Mouse (Mus musculus) kidney, embryonic 14.5 days (tissue): Measurements from ENCODE around the gene Pwwp2b. TPM values are rescaled to one million over a fixed set of nuclear protein-coding genes. Genes with fewer than 3 reads are reported as not detected.

Source experiments
- ATAC-seq: fragments of 200-750 bp; cut with Nextera tagmentation; 2 replicates; pipeline ENCODE4 v1.8.0; 2017; ENCODE audit warnings: moderate number of reproducible peaks, mild to moderate bottlenecking, moderate TSS enrichment, moderate library complexity; ENCODE audit not compliant: low FRiP score, low TSS enrichment
- H3K27ac ChIP-seq: fragments of 300-500 bp; sonication (generic); 2 replicates; pipeline ENCODE4 v1.5.1; 2014; ENCODE audit warnings: low read depth, mild to moderate bottlenecking, low read length, moderate library complexity, mixed read lengths
- H3K27me3 ChIP-seq: fragments of 300-500 bp; sonication (generic); 2 replicates; pipeline ENCODE4 v1.6.1; 2014; ENCODE audit warnings: mild to moderate bottlenecking, low read length; ENCODE audit not compliant: control insufficient read depth, insufficient read depth
- H3K36me3 ChIP-seq: fragments of 300-500 bp; sonication (generic); 2 replicates; pipeline ENCODE4 v1.6.1; 2014; ENCODE audit warnings: low read length, mixed read lengths; ENCODE audit not compliant: control insufficient read depth, insufficient read depth
- H3K4me1 ChIP-seq: fragments of 300-500 bp; sonication (generic); 2 replicates; pipeline ENCODE4 v1.6.1; 2014; ENCODE audit warnings: low read length, mixed read lengths; ENCODE audit not compliant: control insufficient read depth, insufficient read depth
- H3K4me2 ChIP-seq: fragments of 300-500 bp; sonication (generic); replicated peaks from 2 replicates; pipeline ENCODE4 v1.6.1; 2014; ENCODE audit warnings: low read depth, mild to moderate bottlenecking, low read length
- H3K4me3 ChIP-seq: fragments of 300-500 bp; sonication (generic); 2 replicates; pipeline ENCODE4 v1.5.1; 2014; ENCODE audit warnings: mild to moderate bottlenecking, low read length
- H3K9ac ChIP-seq: fragments of 300-500 bp; sonication (generic); 2 replicates; pipeline ENCODE4 v1.6.1; 2014; ENCODE audit warnings: low read depth, mild to moderate bottlenecking, low read length, moderate library complexity
- H3K9me3 ChIP-seq: fragments of 300-500 bp; sonication (generic); 2 replicates; pipeline ENCODE4 v1.6.1; 2016; ENCODE audit warnings: low read length; ENCODE audit not compliant: control insufficient read depth
- WGBS: fragments of 180-500 bp; shearing (Covaris S2); extraction: QIAGEN DNeasy Blood & Tissue Kit; methylation state at CpG from one replicate; pipeline ENCODE4 v1.1.7; 2014; 5-methylcytosine and 5-hydroxymethylcytosine counted together
- polyA plus RNA-seq: library from polyadenylated mRNA; unstranded; fragments of >200 nt; fragmentation: Nextera tagmentation; extraction: Ambion mirVana; gene quantifications from 2 replicates; pipeline ENCODE4 v1.2.1, GENCODE M21; 2014

Gene Pwwp2b
- polyA plus RNA-seq, 1 experiment from 2014 or later, result 7.3 TPM

DNA sequence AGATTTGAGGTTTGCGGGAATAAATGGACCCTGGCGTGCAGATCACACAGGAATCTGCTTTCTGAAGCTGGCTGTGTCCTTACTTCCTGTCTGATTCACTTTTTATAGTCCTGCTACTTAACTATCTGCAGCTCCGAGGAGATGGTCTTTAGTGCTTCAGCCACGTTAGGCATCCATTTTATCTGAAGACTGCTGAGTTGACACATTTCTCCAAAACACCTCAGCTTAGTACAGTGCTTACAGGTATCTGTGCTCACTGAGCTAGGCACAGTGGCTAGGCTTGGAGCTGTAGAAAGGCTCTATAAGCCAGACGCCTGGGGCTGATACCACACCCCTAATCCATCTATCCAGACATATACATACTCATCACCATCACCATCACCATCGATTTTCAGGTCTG, 17.4 kb downstream of the Pwwp2b start:
- Histone ChIP-seq H3K4me1 (peaks cover 9% of the 10 kb centered on the region; the same call in 1 of the 2 replicates), H3K27ac (no peak overlapping the region), H3K9me3 (peaks cover 2% of the 10 kb centered on the region; the same call in 1 of the 2 replicates), H3K27me3 (no peaks in the 10 kb centered on the region), H3K9ac (no peak overlapping the region), H3K36me3 (no peaks in the 10 kb centered on the region), H3K4me2 (no peak overlapping the region), H3K4me3 (no peak overlapping the region)
- WGBS, result 68% methylated on average over 6 of the region's 6 CpGs
- no peak for ATAC-seq

DNA sequence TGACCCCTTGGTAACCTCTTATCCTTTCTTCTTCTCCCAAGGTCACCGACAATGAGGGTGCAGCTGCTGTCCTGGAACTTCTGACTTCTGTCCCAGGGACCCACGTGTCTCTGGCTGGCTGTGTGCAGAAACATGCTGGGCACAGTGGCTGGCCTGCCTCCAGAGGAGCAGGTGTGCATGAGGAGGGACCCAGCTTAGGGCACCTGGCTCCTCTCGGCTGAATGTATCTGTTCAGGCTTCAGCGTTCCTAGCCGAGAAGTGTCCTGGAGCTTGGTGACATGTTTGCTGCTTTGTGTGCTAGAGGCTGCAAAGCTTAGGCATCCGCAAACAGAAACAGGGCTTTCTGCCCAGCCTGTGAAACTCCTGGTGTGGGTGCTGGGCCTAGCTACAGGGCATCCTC, 18.1 kb downstream of the Pwwp2b start:
- no peaks in the 10 kb centered on the region for H3K36me3 ChIP-seq
- H3K27me3 ChIP-seq, result no peaks in the 10 kb centered on the region
- no peak overlapping the region for H3K4me3 ChIP-seq
- no peaks in the 10 kb centered on the region for H3K9me3 ChIP-seq
- H3K4me1 ChIP-seq, result peaks cover 9% of the 10 kb centered on the region; the same call in 1 of the 2 replicates
- H3K9ac ChIP-seq, result no peak overlapping the region
- WGBS, result 77% methylated on average over 6 of the region's 6 CpGs
- H3K4me2 ChIP-seq, result no peak overlapping the region
- no peak overlapping the region for H3K27ac ChIP-seq
- no peak for ATAC-seq

DNA sequence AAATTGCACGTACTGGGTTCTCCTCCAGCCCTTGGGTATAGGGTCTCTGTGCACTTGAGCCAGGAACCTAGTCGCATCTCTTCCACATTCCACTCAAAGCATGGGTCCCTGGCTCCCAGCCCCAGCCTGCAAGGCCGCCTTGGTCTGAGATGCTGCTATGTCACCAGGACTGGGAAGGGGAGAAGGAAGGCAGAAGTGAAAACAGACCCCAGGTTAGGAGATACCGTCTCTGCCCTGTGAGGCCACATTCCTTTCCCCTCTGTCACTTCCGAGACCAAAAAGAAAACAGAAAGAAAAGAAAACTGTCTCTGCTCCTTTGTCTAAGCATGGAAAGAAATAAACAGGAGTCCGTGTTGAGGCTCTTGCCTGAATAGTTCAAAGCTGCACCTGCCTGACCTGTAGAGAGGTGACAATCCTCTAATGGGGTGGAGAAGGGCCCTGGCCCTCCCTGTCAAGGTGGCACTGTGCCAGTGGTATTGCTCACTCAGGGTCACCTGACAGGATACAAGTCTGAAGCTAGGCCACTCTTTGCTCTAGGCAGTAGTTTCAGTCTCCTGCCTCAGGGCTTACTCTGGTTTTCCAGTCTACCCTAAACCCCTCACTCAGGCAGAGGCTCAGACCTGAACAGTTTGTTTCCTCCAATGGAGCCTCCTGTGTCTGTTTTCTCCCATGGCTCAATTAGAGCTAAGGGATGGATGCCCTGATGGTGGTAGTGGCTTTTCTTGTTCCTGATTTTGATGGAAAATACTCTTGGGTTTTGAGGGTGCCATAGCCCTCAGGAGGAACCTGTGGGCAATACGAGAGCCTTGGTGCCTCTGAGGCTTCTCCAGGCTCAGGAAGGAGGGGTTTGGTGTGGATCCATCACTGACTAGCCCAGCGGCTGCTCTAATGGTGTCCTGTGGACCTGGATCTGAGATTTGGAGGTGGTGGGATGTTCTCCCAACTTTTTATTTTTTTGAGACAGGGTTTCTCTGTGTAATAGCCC, 18.9 kb downstream of the Pwwp2b start:
- H3K4me1 ChIP-seq, result peaks cover 9% of the 10 kb centered on the region; the same call in 1 of the 2 replicates

DNA sequence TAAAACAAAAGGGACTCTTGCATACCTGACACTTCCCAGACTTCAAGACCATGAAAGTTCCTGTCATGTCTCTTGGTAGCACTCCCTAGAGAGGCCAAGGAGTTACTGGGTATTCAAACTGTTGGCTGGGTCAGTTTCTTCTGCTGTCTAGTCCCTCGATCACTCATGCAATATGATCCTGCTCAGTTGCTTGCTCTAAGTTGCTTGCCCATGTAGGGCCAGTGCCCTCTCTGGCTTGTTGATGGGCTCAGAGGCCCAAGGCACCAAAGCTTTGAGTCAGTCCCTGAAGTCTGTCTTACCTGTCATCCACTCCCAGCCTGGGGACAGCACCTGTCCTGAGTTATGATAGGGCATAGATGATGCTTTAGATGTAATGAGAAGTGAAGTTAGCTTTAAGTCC, 22.5 kb downstream of the Pwwp2b start:
- H3K4me3 ChIP-seq, result no peak overlapping the region
- H3K36me3 ChIP-seq, result no peaks in the 10 kb centered on the region
- no peak overlapping the region for H3K27ac ChIP-seq
- ATAC-seq, result no peak
- H3K9ac ChIP-seq, result no peak overlapping the region
- H3K27me3 ChIP-seq, result no peaks in the 10 kb centered on the region
- H3K4me1 ChIP-seq, result peaks cover 25% of the 10 kb centered on the region
- WGBS, result 29% methylated on average over 1 of the region's 1 CpGs
- no peak overlapping the region for H3K4me2 ChIP-seq
- no peaks in the 10 kb centered on the region for H3K9me3 ChIP-seq

More for the DNA sequence above, 18.9 kb downstream of the Pwwp2b start:
- Histone ChIP-seq H3K36me3 (no peaks in the 10 kb centered on the region), H3K9me3 (no peaks in the 10 kb centered on the region), H3K4me3 (no peak overlapping the region), H3K9ac (no peak overlapping the region), H3K27me3 (no peaks in the 10 kb centered on the region), H3K27ac (no peak overlapping the region; the same call in 1 of the 2 replicates), H3K4me2 (no peak overlapping the region)
- ATAC-seq, result no peak
- 53% methylated on average over 8 of the region's 8 CpGs for WGBS

DNA sequence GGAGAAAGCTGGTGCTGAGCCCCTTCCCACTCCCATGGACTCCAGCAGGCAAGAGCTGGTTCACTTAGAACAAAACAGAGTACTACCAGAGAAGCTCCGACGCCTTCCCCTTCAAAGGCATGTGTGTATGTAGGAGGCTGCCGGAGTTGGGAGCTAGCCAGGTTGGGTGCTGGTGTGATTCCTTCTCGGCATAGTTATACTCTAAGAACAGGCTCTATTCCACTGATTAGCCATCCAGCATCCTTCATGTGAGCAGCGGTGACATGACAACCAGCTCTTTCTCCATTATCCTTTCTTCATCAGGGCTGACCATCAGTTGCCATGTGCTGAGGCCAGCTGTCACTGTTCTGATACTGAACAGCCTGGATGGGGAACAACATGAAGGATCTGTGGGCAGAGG, 23.6 kb downstream of the Pwwp2b start:
- H3K9ac ChIP-seq, result no peak overlapping the region
- no peaks in the 10 kb centered on the region for H3K27me3 ChIP-seq
- 79% methylated on average over 5 of the region's 5 CpGs for WGBS
- H3K27ac ChIP-seq, result no peak overlapping the region
- no peak overlapping the region for H3K4me2 ChIP-seq
- H3K4me1 ChIP-seq, result peaks cover 22% of the 10 kb centered on the region
- no peak overlapping the region for H3K4me3 ChIP-seq
- ATAC-seq, result no peak
- H3K36me3 ChIP-seq, result no peaks in the 10 kb centered on the region
- no peaks in the 10 kb centered on the region for H3K9me3 ChIP-seq

DNA sequence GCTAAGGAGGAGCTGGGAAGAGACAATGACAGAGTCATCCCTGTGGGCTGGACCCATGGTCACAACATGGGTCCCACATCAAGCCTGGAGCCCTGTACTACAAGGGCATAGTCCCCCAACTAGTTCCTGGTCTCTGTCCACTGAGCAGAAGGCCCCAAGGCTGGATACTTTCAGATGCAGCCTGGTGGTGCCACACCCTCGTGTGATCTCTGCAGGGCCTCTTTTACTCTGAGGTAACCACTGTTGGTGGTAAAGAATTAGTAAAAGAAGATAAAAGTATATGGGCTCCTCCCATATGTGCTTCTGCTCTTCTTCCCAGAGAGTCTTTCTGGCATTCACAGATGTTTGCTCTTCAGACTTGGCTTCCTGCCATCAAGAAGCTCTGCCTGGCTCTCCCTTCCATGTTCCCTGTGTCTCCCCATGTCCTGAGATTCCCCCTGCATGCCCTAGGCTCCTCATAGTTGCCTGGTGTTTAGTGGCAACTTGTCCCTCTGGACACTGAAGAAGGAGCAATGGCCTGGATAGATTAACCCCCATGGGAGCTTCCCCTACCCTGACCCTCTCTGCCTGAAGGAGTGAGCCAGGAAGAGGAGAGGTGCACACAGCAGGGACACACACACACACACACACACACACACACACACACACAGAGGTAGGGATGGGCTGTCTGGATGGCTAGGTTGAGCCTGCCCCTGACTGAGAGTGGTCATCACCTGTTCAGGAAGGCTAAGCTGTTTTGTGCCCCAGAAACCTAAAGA, 24.5 kb downstream of the Pwwp2b start:
- Histone ChIP-seq H3K27ac (peak overlapping the region; percentile 79), H3K27me3 (no peaks in the 10 kb centered on the region), H3K9me3 (no peaks in the 10 kb centered on the region), H3K4me1 (peaks cover 18% of the 10 kb centered on the region), H3K36me3 (no peaks in the 10 kb centered on the region), H3K9ac (no peak overlapping the region), H3K4me3 (no peak overlapping the region), H3K4me2 (no peak overlapping the region)
- ATAC-seq, result peak; percentile 35; the same call in 1 of the 2 replicates
- WGBS, result 36% methylated on average over 1 of the region's 1 CpGs

DNA sequence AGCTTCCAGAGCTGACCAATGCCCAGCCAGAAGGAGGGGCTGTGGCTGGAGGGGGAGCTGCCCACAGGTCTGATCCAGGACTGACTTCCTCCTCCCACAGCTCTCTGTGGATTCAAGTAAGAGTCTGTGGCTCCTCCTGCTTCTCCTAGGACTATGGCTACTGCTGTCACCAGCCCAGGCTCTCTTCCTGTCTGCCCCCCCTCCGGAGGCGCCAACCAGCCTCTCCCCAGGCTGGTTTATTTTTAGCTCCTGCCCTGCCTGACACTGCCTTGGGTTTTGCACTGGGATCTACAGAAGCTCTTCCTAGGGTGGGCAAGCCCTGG, 25.1 kb downstream of the Pwwp2b start:
- Histone ChIP-seq H3K4me2 (no peak overlapping the region), H3K4me3 (no peak overlapping the region), H3K4me1 (peaks cover 18% of the 10 kb centered on the region), H3K27ac (peak overlapping the region; percentile 79), H3K36me3 (no peaks in the 10 kb centered on the region), H3K27me3 (no peaks in the 10 kb centered on the region), H3K9me3 (no peaks in the 10 kb centered on the region), H3K9ac (no peak overlapping the region)
- WGBS, result 28% methylated on average over 2 of the region's 2 CpGs
- ATAC-seq, result peak; percentile 73; the same call in 1 of the 2 replicates

DNA sequence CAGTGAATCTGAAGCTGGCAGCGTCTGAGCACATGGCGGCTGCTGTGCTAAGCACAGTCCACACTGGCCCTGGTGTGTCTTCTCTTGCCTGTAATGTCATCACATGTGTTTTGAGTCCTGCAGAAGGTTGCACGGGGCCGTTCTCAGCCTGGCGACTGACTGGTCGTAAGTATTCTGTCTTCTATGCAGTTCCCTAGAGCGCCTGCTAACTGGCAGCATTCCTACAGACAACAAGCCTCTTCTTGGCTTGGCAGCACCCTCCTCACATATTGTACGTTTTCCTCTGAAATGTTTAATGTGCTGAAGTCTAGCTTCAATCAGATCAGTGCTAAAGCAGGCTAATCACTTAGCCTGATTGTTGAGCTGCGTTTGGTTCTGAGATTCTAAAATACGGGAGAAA, 27.3 kb downstream of the Pwwp2b start:
- 59% methylated on average over 10 of the region's 10 CpGs for WGBS
- no peaks in the 10 kb centered on the region for H3K9me3 ChIP-seq
- no peaks in the 10 kb centered on the region for H3K36me3 ChIP-seq
- H3K4me3 ChIP-seq, result no peak overlapping the region
- H3K27ac ChIP-seq, result no peak overlapping the region
- peaks cover 21% of the 10 kb centered on the region for H3K4me1 ChIP-seq
- no peak overlapping the region for H3K9ac ChIP-seq
- H3K4me2 ChIP-seq, result no peak overlapping the region
- ATAC-seq, result no peak
- H3K27me3 ChIP-seq, result no peaks in the 10 kb centered on the region

DNA sequence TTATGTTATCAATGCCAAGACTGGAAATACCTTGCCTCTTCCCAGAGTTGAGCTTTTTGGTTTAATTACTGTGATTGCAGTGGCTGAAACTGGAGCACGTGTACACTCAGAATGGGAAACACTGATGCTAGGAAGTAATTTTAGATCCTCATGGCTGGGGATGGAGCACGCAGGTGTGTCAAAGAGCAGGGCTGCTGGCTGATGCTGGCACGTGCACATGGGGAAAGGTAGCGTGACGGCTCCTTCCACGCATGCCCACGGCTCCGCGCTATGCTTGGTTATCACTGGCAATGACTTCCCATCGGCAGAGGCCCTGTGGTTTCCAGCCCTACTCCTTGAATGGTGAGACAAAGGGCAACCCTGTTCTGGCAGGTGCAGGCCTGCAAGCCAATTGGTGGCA, 27.9 kb downstream of the Pwwp2b start:
- no peak overlapping the region for H3K4me2 ChIP-seq
- no peak for ATAC-seq
- H3K36me3 ChIP-seq, result no peaks in the 10 kb centered on the region
- 85% methylated on average over 10 of the region's 10 CpGs for WGBS
- peaks cover 24% of the 10 kb centered on the region for H3K4me1 ChIP-seq
- no peaks in the 10 kb centered on the region for H3K9me3 ChIP-seq
- no peaks in the 10 kb centered on the region for H3K27me3 ChIP-seq
- no peak overlapping the region for H3K9ac ChIP-seq
- no peak overlapping the region for H3K4me3 ChIP-seq
- no peak overlapping the region for H3K27ac ChIP-seq
